Mouse (Mus musculus) heart, embryonic 15.5 days (tissue): ENCODE results near the gene Sipa1l2. TPM values are rescaled to one million over a fixed set of nuclear protein-coding genes. Genes with fewer than 3 reads are reported as not detected.

ENCODE experiments used
- ATAC-seq: fragments of 200-750 bp; cut with Nextera tagmentation; replicated peaks from 2 replicates; pipeline ENCODE4 v1.8.0; 2017; ENCODE audit warnings: low read depth, moderate TSS enrichment; ENCODE audit not compliant: insufficient number of reproducible peaks, insufficient read depth, low FRiP score
- H3K27ac ChIP-seq: fragments of 300-500 bp; sonication (generic); 2 replicates; pipeline ENCODE4 v1.5.1; 2015; ENCODE audit warnings: mild to moderate bottlenecking, inconsistent platforms
- H3K27me3 ChIP-seq: fragments of 300-500 bp; sonication (generic); 2 replicates; pipeline ENCODE4 v1.6.1; 2015; ENCODE audit warnings: inconsistent platforms
- H3K36me3 ChIP-seq: fragments of 300-500 bp; sonication (generic); 2 replicates; pipeline ENCODE4 v1.6.1; 2015; ENCODE audit warnings: mild to moderate bottlenecking, inconsistent platforms
- H3K4me1 ChIP-seq: fragments of 300-500 bp; sonication (generic); replicated peaks from 2 replicates; pipeline ENCODE4 v1.6.1; 2015; ENCODE audit warnings: inconsistent platforms
- H3K4me2 ChIP-seq: fragments of 300-500 bp; sonication (generic); 2 replicates; pipeline ENCODE4 v1.6.1; 2015; ENCODE audit warnings: inconsistent platforms, mild to moderate bottlenecking, moderate library complexity
- H3K4me3 ChIP-seq: fragments of 300-500 bp; sonication (generic); 2 replicates; pipeline ENCODE4 v1.5.1; 2015; ENCODE audit warnings: mild to moderate bottlenecking, inconsistent platforms
- H3K9ac ChIP-seq: fragments of 300-500 bp; sonication (generic); 2 replicates; pipeline ENCODE4 v1.6.1; 2015; ENCODE audit warnings: mild to moderate bottlenecking, inconsistent platforms
- H3K9me3 ChIP-seq: fragments of 300-500 bp; sonication (generic); replicated peaks from 2 replicates; pipeline ENCODE4 v1.6.1; 2016; ENCODE audit warnings: inconsistent platforms
- WGBS: fragments of 180-500 bp; shearing (Covaris S2); methylation state at CpG from one replicate; pipeline ENCODE4 v1.1.7; 2015; ENCODE audit warnings: mixed read lengths; 5-methylcytosine and 5-hydroxymethylcytosine counted together
- polyA plus RNA-seq: library from polyadenylated mRNA; unstranded; fragments of >200 nt; fragmentation: Nextera tagmentation; extraction: Ambion mirVana; gene quantifications from 2 replicates; pipeline ENCODE4 v1.2.1, GENCODE M21; 2015

Gene Sipa1l2
- polyA plus RNA-seq, 1 experiment from 2014 or later, result 20.6 TPM

DNA sequence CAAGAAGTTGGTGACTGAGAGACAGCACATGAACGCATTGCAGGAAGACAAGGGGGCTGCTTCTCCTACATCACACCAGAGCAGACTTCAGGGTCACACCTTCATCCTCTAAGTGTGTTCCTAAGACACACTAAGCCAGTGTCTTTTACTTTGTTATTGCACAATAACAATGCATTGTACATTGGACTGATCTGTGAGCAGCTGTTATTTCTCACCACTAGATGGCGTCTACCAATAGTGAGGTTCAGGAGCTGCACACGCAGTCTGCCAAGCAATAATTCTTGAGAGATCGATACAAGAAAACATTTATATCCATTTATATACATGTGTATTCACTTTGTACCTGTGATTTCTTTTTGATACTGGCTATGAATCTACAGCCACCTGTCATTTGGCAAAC, 4.7 kb upstream of the Sipa1l2 start:
- no peaks in the 10 kb centered on the region for H3K27me3 ChIP-seq
- H3K9ac ChIP-seq, result no peak overlapping the region
- H3K4me1 ChIP-seq, result peaks cover 7% of the 10 kb centered on the region
- no peak overlapping the region for H3K4me2 ChIP-seq
- H3K4me3 ChIP-seq, result no peak overlapping the region
- H3K9me3 ChIP-seq, result no peaks in the 10 kb centered on the region
- H3K27ac ChIP-seq, result no peak overlapping the region
- ATAC-seq, result no peak
- H3K36me3 ChIP-seq, result no peaks in the 10 kb centered on the region
- WGBS, result 35% methylated on average over 4 of the region's 4 CpGs

DNA sequence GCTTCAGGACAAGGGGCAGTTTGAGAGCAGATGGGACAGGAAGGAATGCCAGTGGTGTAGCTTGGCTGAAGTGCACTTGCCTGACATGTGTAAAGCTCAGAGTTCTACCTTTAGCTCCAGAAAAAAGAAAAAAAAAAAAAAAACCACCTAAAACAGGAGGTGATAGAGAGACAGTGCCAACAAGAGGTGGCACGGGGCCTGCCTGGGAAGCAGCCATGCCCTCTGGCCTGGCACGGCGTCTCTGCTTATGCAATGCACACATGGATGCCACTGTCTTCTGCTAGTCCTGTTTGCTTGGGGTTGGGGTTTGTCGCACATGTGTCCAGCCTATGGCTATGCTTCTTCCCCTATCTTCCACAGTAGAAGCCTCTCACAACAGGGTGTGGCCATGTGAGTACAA, 2.6 kb upstream of the Sipa1l2 start:
- H3K4me2 ChIP-seq, result no peak overlapping the region
- H3K9me3 ChIP-seq, result no peaks in the 10 kb centered on the region
- H3K9ac ChIP-seq, result no peak overlapping the region
- H3K27ac ChIP-seq, result no peak overlapping the region
- H3K36me3 ChIP-seq, result no peaks in the 10 kb centered on the region
- H3K27me3 ChIP-seq, result no peaks in the 10 kb centered on the region
- peaks cover 18% of the 10 kb centered on the region for H3K4me1 ChIP-seq
- no peak overlapping the region for H3K4me3 ChIP-seq
- no peak for ATAC-seq
- 86% methylated on average over 4 of the region's 4 CpGs for WGBS

DNA sequence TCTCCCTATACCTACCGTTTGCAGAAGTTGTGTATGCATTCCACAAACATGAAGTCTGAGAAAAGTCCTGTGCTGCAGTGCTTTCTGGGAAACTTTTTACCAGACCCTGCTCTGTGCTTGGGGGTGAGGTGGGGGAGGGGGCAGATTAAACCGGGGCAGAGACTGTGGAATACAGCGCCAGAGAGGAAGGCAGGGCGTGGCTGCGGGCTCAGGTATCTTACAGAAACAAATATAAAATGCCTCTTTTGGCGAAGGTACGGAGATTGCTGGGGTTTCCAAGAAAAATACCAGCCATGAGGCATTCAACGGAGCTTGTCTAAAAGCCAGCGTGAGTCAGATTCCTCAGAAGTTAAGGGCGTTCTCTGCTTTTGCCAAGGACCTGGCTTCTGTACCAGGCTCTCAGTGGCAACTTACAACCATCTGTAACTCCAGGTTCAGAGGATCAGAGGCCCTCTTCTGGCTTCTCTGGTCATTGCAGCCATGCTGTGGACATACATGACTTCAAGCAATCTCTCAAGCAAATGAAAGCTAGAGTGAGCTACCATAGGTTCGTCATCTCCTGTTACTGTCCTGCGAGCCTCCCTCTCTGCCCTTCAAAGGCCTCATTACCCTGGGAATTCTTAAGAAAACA, 1.3 kb upstream of the Sipa1l2 start:
- Histone ChIP-seq H3K27ac (no peak overlapping the region), H3K27me3 (no peaks in the 10 kb centered on the region), H3K4me2 (peak overlapping the region; percentile 96), H3K4me3 (no peak overlapping the region), H3K36me3 (no peaks in the 10 kb centered on the region), H3K4me1 (peaks cover 31% of the 10 kb centered on the region), H3K9ac (no peak overlapping the region), H3K9me3 (no peaks in the 10 kb centered on the region)
- 67% methylated on average over 12 of the region's 12 CpGs for WGBS
- no peak for ATAC-seq

DNA sequence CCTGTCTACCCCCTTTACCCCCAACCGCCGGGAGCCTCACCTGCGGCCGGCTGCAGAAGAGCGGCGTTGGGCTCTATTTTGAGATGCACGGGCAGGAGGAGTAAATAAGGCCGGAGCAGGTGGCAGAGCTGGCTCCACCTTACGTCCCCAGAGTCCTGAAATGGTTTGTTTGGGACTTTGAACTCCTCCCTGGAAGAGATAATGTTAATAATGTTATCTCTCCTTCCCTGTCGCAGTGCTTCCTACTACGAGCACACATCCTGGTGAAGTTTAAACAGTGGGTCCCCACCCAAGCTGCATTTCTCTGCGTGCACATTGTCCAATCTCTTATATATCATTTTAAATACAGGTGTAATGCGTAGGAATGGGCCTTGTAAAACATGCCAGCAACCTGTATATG, 781 bp upstream of the Sipa1l2 start:
- no peaks in the 10 kb centered on the region for H3K36me3 ChIP-seq
- H3K4me1 ChIP-seq, result peaks cover 32% of the 10 kb centered on the region
- peak overlapping the region; percentile 75 for H3K9ac ChIP-seq
- ATAC-seq, result no peak; the same call in 1 of the 2 replicates
- H3K4me3 ChIP-seq, result peak overlapping the region; percentile 77
- 10% methylated on average over 13 of the region's 13 CpGs for WGBS
- peak overlapping the region; percentile 96 for H3K4me2 ChIP-seq
- H3K9me3 ChIP-seq, result no peaks in the 10 kb centered on the region
- peak overlapping the region; percentile 85 for H3K27ac ChIP-seq
- no peaks in the 10 kb centered on the region for H3K27me3 ChIP-seq

DNA sequence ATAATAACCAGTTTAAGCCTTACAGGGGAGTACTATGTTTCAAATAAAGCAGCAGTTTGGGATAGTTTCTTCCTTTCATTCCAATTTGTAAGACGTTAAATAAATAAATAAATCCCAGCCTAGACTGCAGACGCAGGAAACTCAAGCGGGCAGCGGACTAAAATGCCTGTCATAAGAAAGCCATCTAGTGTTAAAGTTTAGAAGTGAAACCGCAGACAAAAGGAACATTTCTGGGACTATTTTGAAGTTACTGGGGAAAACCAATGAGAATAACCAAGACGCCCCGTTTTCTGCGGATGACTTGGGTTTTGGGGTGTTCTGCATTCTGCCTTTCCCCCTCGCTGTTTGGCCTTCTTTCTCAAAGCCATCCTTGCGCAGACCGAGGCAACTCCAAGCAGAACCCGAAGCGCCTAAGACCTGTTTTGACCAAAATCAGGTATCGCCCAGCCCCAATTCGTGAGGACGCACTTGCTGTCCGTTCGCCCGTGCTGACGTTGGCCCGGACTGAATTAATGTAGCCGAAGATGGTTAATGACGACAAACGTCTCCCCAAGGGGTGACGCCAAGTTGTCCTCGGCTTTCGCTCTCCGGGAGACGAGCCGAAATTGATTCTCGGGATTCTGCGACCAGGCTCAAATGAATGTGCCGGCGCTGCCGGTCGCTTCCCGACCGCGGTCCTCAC, 616 bp downstream of the Sipa1l2 start:
- peak overlapping the region; percentile 86 for H3K9ac ChIP-seq
- peak overlapping the region; percentile 71 for H3K27ac ChIP-seq
- no peaks in the 10 kb centered on the region for H3K9me3 ChIP-seq
- no peaks in the 10 kb centered on the region for H3K36me3 ChIP-seq
- no peak for ATAC-seq
- WGBS, result under 1% methylated on average over 39 of the region's 39 CpGs
- peaks cover 39% of the 10 kb centered on the region for H3K4me1 ChIP-seq
- H3K27me3 ChIP-seq, result no peaks in the 10 kb centered on the region
- H3K4me3 ChIP-seq, result peak overlapping the region; percentile 77
- H3K4me2 ChIP-seq, result peak overlapping the region; percentile 96

DNA sequence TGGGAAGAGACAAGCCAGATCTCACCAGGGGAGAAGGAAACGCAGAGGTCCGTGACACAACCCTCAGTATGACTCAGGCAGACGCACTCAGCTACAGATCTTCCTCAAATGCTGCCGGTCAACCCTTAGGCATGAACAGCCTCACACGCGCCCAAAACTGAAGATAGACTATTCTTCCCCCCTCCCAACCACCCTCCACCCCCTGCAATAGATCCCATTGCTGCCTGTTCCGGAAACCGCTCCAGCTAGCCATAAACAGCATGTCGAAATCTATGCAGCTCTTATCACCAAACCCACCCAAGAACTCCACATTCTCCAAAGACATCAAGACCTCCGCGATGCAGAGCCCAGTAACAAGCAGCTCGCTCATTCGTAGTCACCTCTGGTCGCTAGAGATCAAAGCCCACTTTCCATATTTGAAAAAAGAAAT, 1.2 kb downstream of the Sipa1l2 start:
- Histone ChIP-seq H3K9me3 (no peaks in the 10 kb centered on the region), H3K4me2 (peak overlapping the region; percentile 96), H3K4me1 (peaks cover 44% of the 10 kb centered on the region), H3K4me3 (peak overlapping the region; percentile 77), H3K36me3 (no peaks in the 10 kb centered on the region), H3K27ac (peak overlapping the region; percentile 50), H3K9ac (peak overlapping the region; percentile 51), H3K27me3 (no peaks in the 10 kb centered on the region)
- 2% methylated on average over 14 of the region's 14 CpGs for WGBS
- no peak for ATAC-seq

DNA sequence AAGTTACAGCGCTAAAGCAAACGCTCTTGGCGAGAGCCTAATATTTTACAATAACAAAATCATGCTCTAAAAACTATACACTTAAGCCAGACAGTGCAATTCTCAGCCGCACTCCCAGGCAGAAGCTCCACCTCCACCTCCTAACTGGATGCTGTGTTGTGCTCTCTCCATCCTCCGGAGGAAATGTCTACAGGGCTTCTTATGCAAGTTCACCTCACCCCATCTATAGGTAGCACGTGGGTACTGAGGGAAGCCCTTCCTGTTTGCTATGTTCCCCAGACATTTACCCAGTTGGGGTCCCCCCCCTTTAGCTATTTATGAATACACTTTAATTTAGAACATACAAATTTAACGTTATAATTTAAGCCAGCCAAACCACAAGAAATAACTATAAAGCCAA, 2.0 kb downstream of the Sipa1l2 start:
- no peaks in the 10 kb centered on the region for H3K27me3 ChIP-seq
- H3K4me1 ChIP-seq, result peaks cover 53% of the 10 kb centered on the region
- H3K9ac ChIP-seq, result no peak overlapping the region

DNA sequence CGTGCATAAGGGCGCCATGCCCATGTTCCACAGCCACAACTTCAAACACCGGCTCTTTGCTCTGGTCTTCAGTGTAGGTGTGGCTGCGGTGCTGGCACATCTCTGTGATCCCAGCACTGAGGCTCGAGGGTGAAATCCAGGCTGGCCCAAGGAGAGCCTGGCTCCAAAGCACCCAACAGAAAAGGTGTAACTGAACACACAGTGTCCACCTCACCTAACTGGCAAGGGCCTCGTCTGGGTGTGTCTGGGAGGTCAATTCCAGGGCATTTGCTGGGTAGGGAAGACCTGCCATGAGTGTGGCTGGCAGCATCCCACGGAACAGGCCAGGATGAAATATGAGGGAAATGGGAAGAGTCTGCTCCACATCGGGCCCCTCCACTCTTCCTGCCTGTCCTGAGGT, 6.7 kb downstream of the Sipa1l2 start:
- Histone ChIP-seq H3K4me2 (no peak overlapping the region), H3K27ac (no peak overlapping the region), H3K9me3 (no peaks in the 10 kb centered on the region), H3K36me3 (no peaks in the 10 kb centered on the region), H3K27me3 (no peaks in the 10 kb centered on the region), H3K4me1 (peaks cover 89% of the 10 kb centered on the region), H3K4me3 (no peak overlapping the region), H3K9ac (no peak overlapping the region)
- WGBS, result 75% methylated on average over 8 of the region's 8 CpGs
- no peak for ATAC-seq

More for the DNA sequence above, 2.0 kb downstream of the Sipa1l2 start:
- Histone ChIP-seq H3K27ac (no peak overlapping the region), H3K9me3 (no peaks in the 10 kb centered on the region), H3K4me3 (peak overlapping the region; percentile 77), H3K36me3 (no peaks in the 10 kb centered on the region), H3K4me2 (peak overlapping the region; percentile 96)
- ATAC-seq, result no peak
- WGBS, result 40% methylated on average over 7 of the region's 7 CpGs

DNA sequence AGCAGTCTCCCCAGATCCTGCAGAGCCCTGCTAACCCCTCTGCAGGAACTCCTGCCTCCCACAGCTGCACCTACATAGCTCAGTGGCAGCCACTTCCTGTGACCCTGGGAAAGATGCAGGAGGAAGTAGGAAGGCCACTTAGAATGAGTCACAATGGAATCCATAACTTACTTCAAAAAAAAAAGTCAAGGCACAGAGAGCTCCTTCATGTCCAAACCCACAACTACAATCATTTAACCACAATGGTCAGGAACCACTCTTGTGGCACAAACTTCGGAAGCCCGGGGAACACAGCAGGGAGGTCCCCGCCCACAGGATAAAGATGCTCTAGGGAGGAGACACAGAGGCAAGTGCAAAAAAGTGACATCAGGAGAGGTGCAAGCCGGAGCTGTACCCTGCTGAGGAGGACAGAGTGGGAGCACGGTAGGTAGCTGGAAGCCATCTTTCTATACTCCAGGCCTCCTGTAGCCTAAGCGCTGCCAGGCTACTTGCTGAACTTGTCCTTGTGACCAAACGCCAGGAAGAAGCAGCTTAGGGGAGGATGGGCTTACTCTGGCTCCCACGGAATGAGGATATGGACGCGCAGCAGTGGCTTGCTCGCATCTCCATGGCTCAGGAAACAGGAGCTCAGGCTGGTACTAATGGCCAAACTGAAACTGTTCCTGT, 8.7 kb downstream of the Sipa1l2 start:
- 53% methylated on average over 11 of the region's 11 CpGs for WGBS
- peak overlapping the region; percentile 95 for H3K27ac ChIP-seq
- H3K27me3 ChIP-seq, result no peaks in the 10 kb centered on the region

DNA sequence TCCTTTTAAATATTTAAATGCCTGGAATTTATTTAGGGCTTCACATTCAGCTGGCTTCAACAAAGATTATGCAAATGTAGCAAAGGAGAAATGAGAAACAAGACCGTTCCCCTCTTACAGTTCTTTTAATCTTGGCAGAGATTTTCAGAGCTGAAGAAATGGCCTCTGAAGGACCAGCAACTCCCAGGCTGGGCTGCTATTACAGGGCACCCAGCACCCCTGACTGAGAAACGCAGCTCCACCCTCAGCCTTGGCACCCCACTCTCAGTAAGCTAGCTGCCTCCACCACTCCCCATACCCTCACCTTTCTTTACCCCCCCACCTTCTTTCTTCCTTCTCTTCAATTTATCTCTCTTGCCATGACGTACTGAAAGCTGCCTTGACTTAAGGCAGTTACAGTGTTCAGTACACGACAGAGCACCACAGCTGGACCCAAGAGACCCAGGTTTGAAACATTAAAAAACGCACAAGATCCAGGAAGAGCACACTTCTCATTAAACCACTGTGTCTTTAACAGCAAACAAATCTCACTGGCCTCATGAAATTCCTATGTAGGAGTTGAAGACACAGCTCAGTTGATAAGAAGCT, 10.4 kb downstream of the Sipa1l2 start:
- H3K4me3 ChIP-seq, result peak overlapping the region; percentile 26
- no peak for ATAC-seq
- H3K27ac ChIP-seq, result peak overlapping the region; percentile 95
- peaks cover 95% of the 10 kb centered on the region for H3K4me1 ChIP-seq
- H3K27me3 ChIP-seq, result no peaks in the 10 kb centered on the region
- H3K36me3 ChIP-seq, result no peaks in the 10 kb centered on the region
- peak overlapping the region; percentile 34; the same call in 1 of the 2 replicates for H3K9ac ChIP-seq
- peak overlapping the region; percentile 60 for H3K4me2 ChIP-seq
- 29% methylated on average over 5 of the region's 5 CpGs for WGBS
- no peaks in the 10 kb centered on the region for H3K9me3 ChIP-seq

More for the DNA sequence above, 8.7 kb downstream of the Sipa1l2 start:
- H3K4me2 ChIP-seq, result no peak overlapping the region; the same call in 1 of the 2 replicates
- H3K4me3 ChIP-seq, result no peak overlapping the region
- H3K4me1 ChIP-seq, result peaks cover 89% of the 10 kb centered on the region
- ATAC-seq, result no peak
- H3K36me3 ChIP-seq, result no peaks in the 10 kb centered on the region
- H3K9ac ChIP-seq, result 0 out of 2 replicates have a peak overlapping the region, but pooled peaks have one; percentile 2
- H3K9me3 ChIP-seq, result no peaks in the 10 kb centered on the region
